Mouse (Mus musculus) midbrain, embryonic 16.5 days (tissue): ENCODE measurements around the gene Fbxo46. TPM values are rescaled to one million over a fixed set of nuclear protein-coding genes. Genes with fewer than 3 reads are reported as not detected.

Source experiments
- ATAC-seq: fragments of 200-750 bp; cut with Nextera tagmentation; 2 replicates; pipeline ENCODE4 v1.8.0; 2017; ENCODE audit warnings: moderate TSS enrichment
- H3K27ac ChIP-seq: fragments of 300-500 bp; sonication (generic); 2 replicates; pipeline ENCODE4 v1.5.1; 2014; ENCODE audit warnings: mild to moderate bottlenecking, low read length, mixed read lengths
- H3K27me3 ChIP-seq: fragments of 300-500 bp; sonication (generic); 2 replicates; pipeline ENCODE4 v1.6.1; 2014; ENCODE audit warnings: low read depth, low read length, mixed read lengths; ENCODE audit not compliant: control insufficient read depth, insufficient read depth
- H3K36me3 ChIP-seq: fragments of 300-500 bp; sonication (generic); 2 replicates; pipeline ENCODE4 v1.6.1; 2014; ENCODE audit warnings: mild to moderate bottlenecking, low read length, moderate library complexity, mixed read lengths; ENCODE audit not compliant: control insufficient read depth, insufficient read depth
- H3K4me1 ChIP-seq: fragments of 300-500 bp; sonication (generic); 2 replicates; pipeline ENCODE4 v1.6.1; 2014; ENCODE audit warnings: mild to moderate bottlenecking, low read length, mixed read lengths; ENCODE audit not compliant: control insufficient read depth, insufficient read depth
- H3K4me2 ChIP-seq: fragments of 300-500 bp; sonication (generic); 2 replicates; pipeline ENCODE4 v1.6.1; 2014; ENCODE audit warnings: mild to moderate bottlenecking, low read length, mixed read lengths
- H3K4me3 ChIP-seq: fragments of 300-500 bp; sonication (generic); 2 replicates; pipeline ENCODE4 v1.5.1; 2014; ENCODE audit warnings: low read depth, mild to moderate bottlenecking, low read length, moderate library complexity, mixed read lengths
- H3K9ac ChIP-seq: fragments of 300-500 bp; sonication (generic); 2 replicates; pipeline ENCODE4 v1.6.1; 2014; ENCODE audit warnings: low read depth, low read length, mixed read lengths
- H3K9me3 ChIP-seq: fragments of 300-500 bp; sonication (generic); replicated peaks from 2 replicates; pipeline ENCODE4 v1.6.1; 2014; ENCODE audit warnings: mild to moderate bottlenecking, low read length, mixed read lengths; ENCODE audit not compliant: control insufficient read depth, poor library complexity, severe bottlenecking
- WGBS: fragments of 180-500 bp; shearing (Covaris S2); extraction: QIAGEN DNeasy Blood & Tissue Kit; methylation state at CpG from one replicate; pipeline ENCODE4 v1.1.7; 2014; 5-methylcytosine and 5-hydroxymethylcytosine counted together
- polyA plus RNA-seq: library from polyadenylated mRNA; unstranded; fragments of >200 nt; fragmentation: Nextera tagmentation; extraction: Ambion mirVana; gene quantifications from 2 replicates; pipeline ENCODE4 v1.2.1, GENCODE M21; 2015

Fbxo46 gene
- polyA plus RNA-seq, 1 experiment from 2014 or later = 18.2 TPM

DNA sequence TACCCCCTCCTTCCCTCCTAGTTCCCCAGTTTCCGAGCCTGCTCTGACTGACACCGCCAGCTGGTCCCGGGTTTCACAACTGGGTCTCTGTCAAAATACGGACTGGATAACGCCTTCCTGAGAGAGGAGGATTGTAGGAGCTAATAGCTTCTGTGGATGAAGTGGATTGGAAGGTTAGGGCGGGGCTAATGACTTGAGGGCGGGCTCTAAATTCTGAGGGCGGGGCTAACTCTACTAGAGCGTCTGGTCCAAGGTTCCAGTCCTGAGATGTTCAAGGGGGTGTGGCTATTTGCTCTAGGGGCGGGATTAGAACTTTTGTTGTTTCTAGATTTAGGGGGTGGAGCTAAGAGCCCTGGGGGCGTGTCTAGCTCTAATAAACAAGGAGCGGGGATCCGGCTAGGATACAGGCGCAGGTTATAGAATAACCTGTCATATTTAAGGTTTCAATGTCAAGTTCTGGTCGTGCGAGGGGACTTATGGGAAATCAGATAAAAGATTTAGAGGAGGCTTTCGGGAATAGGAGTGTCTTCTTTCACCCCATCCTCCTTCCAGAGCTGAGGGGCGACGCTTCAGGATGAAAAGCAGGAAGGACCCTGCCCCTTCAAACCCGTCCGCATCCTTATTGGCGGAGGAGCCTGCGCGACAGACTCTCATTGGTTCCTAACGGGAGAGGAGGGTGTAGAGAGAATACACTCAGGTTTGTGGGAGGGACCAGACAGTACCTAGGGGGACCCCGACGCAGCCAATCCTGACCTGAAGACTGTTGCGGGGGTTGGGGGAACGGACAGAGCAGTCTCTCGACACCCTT, 56.3 kb downstream of the Fbxo46 start, which contains the start of gene Eml2:
Gene Eml2, plus strand, starts transcription at position 714 of the 808 bp plus-strand sequence.
- Histone ChIP-seq H3K36me3 (peaks cover 4% of the 10 kb centered on the region; the same call in 1 of the 2 replicates), H3K4me3 (peak within 1 kb of the TSS; percentile 58), H3K9me3 (no peaks in the 10 kb centered on the region), H3K4me1 (peaks cover 39% of the 10 kb centered on the region), H3K9ac (peak within 1 kb of the TSS; percentile 80), H3K27ac (peak within 1 kb of the TSS; percentile 78), H3K4me2 (peak within 1 kb of the TSS; percentile 74), H3K27me3 (peaks cover 3% of the 10 kb centered on the region)
- peak; percentile 97 for ATAC-seq
- under 1% methylated on average over 30 of the region's 30 CpGs for WGBS

DNA sequence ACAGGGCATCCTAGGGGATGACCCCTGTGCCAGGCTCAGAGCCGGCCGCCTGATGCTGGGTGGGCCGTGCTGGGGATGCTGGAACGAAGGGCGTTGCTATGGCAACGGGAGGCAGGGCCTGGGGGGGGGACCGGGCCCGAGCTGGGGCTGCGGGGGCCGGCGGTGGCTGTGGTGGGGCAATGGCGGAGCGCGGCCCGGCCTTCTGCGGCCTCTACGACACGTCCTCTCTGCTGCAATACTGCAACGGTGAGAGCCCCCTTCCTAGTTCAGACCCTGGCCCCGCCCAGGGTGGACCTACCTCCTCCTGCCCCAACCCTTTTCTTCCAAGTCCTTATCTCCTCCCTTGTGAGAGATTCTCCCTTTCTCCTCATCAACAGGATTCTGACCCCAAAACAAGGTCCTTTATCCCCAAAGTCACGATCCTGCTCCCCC, 56.9 kb downstream of the Fbxo46 start:
- Histone ChIP-seq H3K27ac (peak overlapping the region; percentile 78), H3K27me3 (peaks cover 3% of the 10 kb centered on the region), H3K36me3 (peaks cover 4% of the 10 kb centered on the region; the same call in 1 of the 2 replicates), H3K4me3 (peak overlapping the region; percentile 58), H3K9ac (peak overlapping the region; percentile 80), H3K4me1 (peaks cover 41% of the 10 kb centered on the region), H3K4me2 (peak overlapping the region; percentile 74), H3K9me3 (no peaks in the 10 kb centered on the region)
- WGBS = 3% methylated on average over 21 of the region's 21 CpGs
- peak; percentile 54 for ATAC-seq

DNA sequence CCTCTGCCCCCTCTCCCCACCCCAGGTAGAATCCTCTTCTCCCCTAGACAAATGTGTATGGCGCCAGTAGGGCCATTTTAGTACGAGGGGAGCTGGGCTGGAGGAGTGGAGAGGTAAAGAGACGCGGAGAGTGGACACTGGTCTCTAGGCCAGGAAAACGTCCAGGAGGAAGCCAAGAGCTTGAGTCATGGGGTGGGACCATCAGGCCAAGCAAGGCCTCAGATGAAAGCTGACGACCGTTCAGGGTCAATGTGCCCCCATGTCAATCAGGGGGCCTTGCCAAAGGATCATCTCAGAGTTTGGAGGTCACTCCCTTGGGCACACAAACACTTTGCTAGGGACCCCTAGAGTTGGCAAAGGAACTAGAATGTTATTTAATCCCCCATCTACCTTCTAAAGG, 57.6 kb downstream of the Fbxo46 start:
- Histone ChIP-seq H3K36me3 (peaks cover 6% of the 10 kb centered on the region), H3K4me1 (peaks cover 36% of the 10 kb centered on the region), H3K27ac (no peak overlapping the region), H3K4me3 (peak overlapping the region; percentile 58), H3K9ac (peak overlapping the region; percentile 80), H3K27me3 (peaks cover 3% of the 10 kb centered on the region), H3K4me2 (peak overlapping the region; percentile 74), H3K9me3 (no peaks in the 10 kb centered on the region)
- 70% methylated on average over 7 of the region's 7 CpGs for WGBS
- ATAC-seq = no peak

DNA sequence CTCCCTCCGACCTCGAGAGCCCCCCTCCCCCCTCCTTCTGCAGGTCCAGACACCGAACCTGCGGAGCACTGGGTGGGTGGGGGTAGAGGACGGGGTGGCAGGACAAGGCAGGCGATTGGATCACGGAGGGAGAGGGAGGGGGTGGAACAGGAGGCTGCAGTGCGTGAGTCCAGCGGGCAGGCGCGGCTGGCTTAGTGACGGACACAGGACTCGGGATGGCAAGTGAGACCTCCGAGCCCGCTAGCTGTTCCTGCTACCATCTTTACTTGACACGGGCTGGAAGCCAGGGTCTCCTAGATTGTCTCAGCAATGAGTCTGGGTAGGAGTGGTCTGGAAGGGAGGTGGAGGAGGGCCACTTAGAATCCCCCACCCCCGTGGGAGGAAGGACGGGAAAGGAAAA, 58.4 kb downstream of the Fbxo46 start:
- ATAC-seq = no peak
- WGBS = 6% methylated on average over 18 of the region's 18 CpGs
- Histone ChIP-seq H3K36me3 (peaks cover 13% of the 10 kb centered on the region), H3K4me2 (peak overlapping the region; percentile 74), H3K4me1 (peaks cover 29% of the 10 kb centered on the region), H3K4me3 (peak overlapping the region; percentile 58), H3K9me3 (no peaks in the 10 kb centered on the region), H3K27me3 (peaks cover 3% of the 10 kb centered on the region), H3K9ac (peak overlapping the region; percentile 80), H3K27ac (no peak overlapping the region)

DNA sequence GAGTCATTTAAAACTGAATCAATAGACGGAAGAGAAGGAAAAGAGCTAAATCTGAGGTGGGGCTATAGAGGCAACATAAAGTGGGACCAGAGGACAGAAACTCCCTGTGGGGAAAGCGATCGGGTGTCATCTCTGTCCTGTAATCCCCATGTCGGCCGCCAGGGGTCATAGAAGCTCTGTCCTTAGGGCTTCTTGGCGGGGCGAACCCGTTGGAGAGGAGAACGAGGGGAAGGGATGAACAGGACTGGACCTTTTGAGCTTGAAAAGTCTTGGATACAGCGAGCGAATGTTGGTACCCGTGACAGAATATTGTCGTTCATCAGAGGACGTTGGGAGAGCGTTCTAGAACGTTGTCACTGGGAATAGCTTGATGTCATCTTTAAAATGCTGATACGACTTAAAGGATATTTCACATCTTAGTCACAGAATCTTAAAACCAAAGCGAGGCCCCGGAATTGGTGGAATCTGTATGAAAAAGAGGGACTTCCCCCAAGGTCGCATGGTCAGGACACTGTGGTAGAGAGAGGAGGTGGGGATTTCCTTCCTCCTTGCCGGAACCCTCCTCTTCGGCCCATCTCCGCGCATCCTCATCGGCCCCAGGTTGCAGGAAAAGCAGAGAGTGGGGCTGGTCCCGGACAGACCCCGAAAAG, 58.9 kb downstream of the Fbxo46 start:
- Histone ChIP-seq H3K9ac (no peak overlapping the region), H3K27me3 (peaks cover 3% of the 10 kb centered on the region), H3K9me3 (no peaks in the 10 kb centered on the region), H3K4me2 (peak overlapping the region; percentile 74), H3K4me1 (peaks cover 29% of the 10 kb centered on the region), H3K36me3 (peaks cover 13% of the 10 kb centered on the region), H3K4me3 (peak overlapping the region; percentile 58), H3K27ac (no peak overlapping the region)
- ATAC-seq = no peak
- 7% methylated on average over 27 of the region's 27 CpGs for WGBS

DNA sequence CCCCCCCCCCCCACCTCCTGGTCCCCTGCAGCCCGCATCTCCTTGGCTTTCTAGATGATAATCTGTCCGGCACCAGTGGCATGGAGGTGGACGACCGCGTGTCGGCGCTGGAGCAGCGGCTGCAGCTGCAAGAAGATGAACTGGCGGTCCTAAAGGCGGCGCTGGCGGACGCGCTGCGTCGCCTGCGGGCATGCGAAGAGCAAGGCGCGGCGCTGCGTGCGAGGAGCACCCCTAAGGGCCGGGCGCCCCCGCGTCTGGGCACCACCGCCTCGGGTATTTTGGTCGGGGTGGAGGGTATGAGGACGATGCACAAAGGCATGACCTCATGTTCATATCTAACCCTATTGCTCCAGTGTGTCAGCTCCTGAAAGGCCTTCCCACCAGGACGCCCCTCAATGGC, 59.5 kb downstream of the Fbxo46 start:
- WGBS = 1% methylated on average over 31 of the region's 32 CpGs
- Histone ChIP-seq H3K4me2 (peak overlapping the region; percentile 74), H3K27ac (no peak overlapping the region), H3K4me3 (peak overlapping the region; percentile 58), H3K9me3 (no peaks in the 10 kb centered on the region), H3K27me3 (peaks cover 3% of the 10 kb centered on the region), H3K36me3 (peaks cover 15% of the 10 kb centered on the region), H3K4me1 (peaks cover 29% of the 10 kb centered on the region), H3K9ac (peak overlapping the region; percentile 49)
- ATAC-seq = no peak

DNA sequence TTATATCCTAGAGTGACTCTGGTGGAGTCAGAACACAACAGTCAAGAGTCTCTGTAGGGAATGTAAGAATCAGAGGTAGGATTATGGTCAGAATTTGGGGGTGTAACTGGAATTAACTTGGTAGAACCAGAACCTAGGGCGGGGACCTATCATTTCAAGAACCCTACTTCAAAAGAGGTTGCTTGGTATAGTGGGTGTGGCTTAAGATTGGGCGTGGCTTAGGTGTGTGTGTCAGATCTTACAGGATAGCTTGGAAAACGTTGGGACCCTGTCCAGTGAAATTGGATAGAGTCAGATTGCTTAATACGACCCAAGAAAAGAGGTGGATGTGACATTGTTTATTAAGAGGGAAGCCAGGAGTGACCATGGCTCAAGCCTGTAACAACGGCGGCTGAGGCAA, 60.3 kb downstream of the Fbxo46 start:
- 49% methylated on average over 6 of the region's 6 CpGs for WGBS
- H3K9ac ChIP-seq = no peak overlapping the region

DNA sequence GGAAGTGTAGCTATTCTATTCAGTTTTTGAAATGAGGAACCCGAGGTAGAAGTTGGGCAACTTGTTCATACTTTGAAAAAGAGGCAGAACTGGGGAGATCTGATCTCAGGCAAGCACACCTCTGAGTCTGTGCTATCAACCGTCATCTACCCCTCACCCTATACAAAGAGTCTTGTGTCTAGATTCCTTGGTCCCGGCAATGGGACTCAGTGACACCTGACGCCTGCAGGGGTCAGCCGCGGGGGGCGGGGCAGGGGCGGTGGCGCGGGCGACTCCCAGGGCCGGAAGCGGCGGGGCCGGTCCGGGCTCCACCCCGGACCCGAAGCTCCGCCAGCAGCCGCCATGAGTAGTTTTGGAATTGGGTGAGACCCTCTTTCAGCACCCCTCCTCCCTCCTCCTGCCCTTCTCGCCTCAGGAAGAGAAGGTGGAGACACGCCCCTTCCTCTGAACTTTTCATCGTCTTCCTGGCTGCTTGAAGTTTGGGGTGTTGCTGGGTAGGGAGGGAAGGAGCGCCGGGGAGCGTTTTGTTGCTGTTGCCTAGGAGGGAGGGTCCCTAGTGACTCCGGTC, 61.3 kb downstream of the Fbxo46 start:
- Histone ChIP-seq H3K9me3 (no peaks in the 10 kb centered on the region), H3K9ac (0 out of 2 replicates have a peak overlapping the region, but pooled peaks have one; percentile 22), H3K4me1 (peaks cover 29% of the 10 kb centered on the region), H3K4me3 (peak overlapping the region; percentile 28), H3K27ac (no peak overlapping the region), H3K36me3 (peaks cover 15% of the 10 kb centered on the region), H3K4me2 (peak overlapping the region; percentile 31), H3K27me3 (peaks cover 3% of the 10 kb centered on the region)
- WGBS = 6% methylated on average over 26 of the region's 27 CpGs
- no peak for ATAC-seq

More for the DNA sequence above, 60.3 kb downstream of the Fbxo46 start:
- Histone ChIP-seq H3K4me1 (peaks cover 29% of the 10 kb centered on the region), H3K36me3 (peaks cover 15% of the 10 kb centered on the region), H3K9me3 (no peaks in the 10 kb centered on the region), H3K27me3 (peaks cover 3% of the 10 kb centered on the region), H3K4me2 (peak overlapping the region; percentile 74; the same call in 1 of the 2 replicates), H3K27ac (no peak overlapping the region), H3K4me3 (no peak overlapping the region)
- no peak for ATAC-seq
